Comparison of ENCODE assay signal across 8 mouse cellular contexts in genomic region chr11:78435776-78436349, GRCm38 (mm10). TPM values are rescaled to one million over a fixed set of nuclear protein-coding genes. Genes with fewer than 3 reads are reported as not detected.
DNase-seq lines count a peak whose midpoint lies in the region; ATAC-seq and TF ChIP-seq lines count a peak whose summit lies in the region.

No protein-coding gene starts in this region.

- H3K4me3 ChIP-seq in cerebellum, adult 2 months (replicated peaks; ENCODE audit: insufficient read depth, low read depth, low read length) = no peak overlapping the region
- no peak overlapping the region for H3K4me3 ChIP-seq in limb, embryonic 14.5 days (replicated peaks; ENCODE audit: low read length)
- H3K4me3 ChIP-seq in neural tube, embryonic 13.5 days = no peak overlapping the region

- no peak overlapping the region for H3K27ac ChIP-seq in cerebellum, adult 2 months (ENCODE audit: insufficient read depth, low read length)
- H3K27ac ChIP-seq in limb, embryonic 14.5 days (replicated peaks; ENCODE audit: low read depth, low read length) = no peak overlapping the region; the same call in 1 of the 2 replicates
- no peak overlapping the region for H3K27ac ChIP-seq in neural tube, embryonic 13.5 days (replicated peaks)

- peak overlapping the region; percentile 8; the same call in 1 of the 2 replicates for H3K4me2 ChIP-seq in limb, embryonic 14.5 days (replicated peaks; ENCODE audit: low read depth, low read length, severe bottlenecking)
- H3K4me2 ChIP-seq in neural tube, embryonic 13.5 days = peak overlapping the region; percentile 11; the same call in 1 of the 2 replicates

- no peak for DNase-seq in cerebellum, adult 2 months
- DNase-seq in cerebellum, adult 9-11 months = no peak
- DNase-seq in urinary bladder, postnatal 4 days (ENCODE audit: low spot score in 2 of 2) = peak; percentile 66 to 68
- no peak for DNase-seq in urinary bladder, postnatal 10 days (ENCODE audit: low spot score)
- DNase-seq in forelimb bud, embryonic 11.5 days (ENCODE audit: low read depth, low spot score) = peak; percentile 77
- peak; percentile 52 for DNase-seq in limb, embryonic 14.5 days (ENCODE audit: low spot score)

- peak; percentile 33; the same call in 1 of the 2 replicates for TF ChIP-seq CTCF in cerebellum, adult 2 months (IDR thresholded peaks at IDR 0.05; ENCODE audit: borderline replicate concordance, insufficient read depth, low read depth, low read length)

- TF ChIP-seq POLR2A in cerebellum, adult 2 months (IDR thresholded peaks at IDR 0.05; ENCODE audit: borderline replicate concordance, insufficient read depth, low read length) = no peak
- no peak for TF ChIP-seq POLR2A in limb, embryonic 14.5 days (IDR thresholded peaks at IDR 0.05; ENCODE audit: borderline replicate concordance, extremely low read depth, insufficient read depth, insufficient read length)

- WGBS in cerebellum, adult 2 months = 17% methylated on average over 19 of the region's 19 CpGs
- WGBS in limb, embryonic 14.5 days = 5% methylated on average over 19 of the region's 19 CpGs
- WGBS in neural tube, embryonic 13.5 days = 5% methylated on average over 19 of the region's 19 CpGs

- ATAC-seq in limb, embryonic 14.5 days (ENCODE audit: low FRiP score, low read depth) = peak; percentile 37; the same call in 1 of the 2 replicates
- no peak for ATAC-seq in neural tube, embryonic 13.5 days (ENCODE audit: low read depth)
- ATAC-seq in megakaryocyte-erythroid progenitor cell, adult 5-6 weeks (replicated peaks; ENCODE audit: low FRiP score, low TSS enrichment, poor library complexity, severe bottlenecking) = no peak

- no peaks in the 10 kb centered on the region for H3K27me3 ChIP-seq in cerebellum, adult 2 months (ENCODE audit: control insufficient read depth, insufficient read depth, low read length)
- H3K27me3 ChIP-seq in limb, embryonic 14.5 days (ENCODE audit: control insufficient read depth, insufficient read depth, low read length) = no peaks in the 10 kb centered on the region
- H3K27me3 ChIP-seq in neural tube, embryonic 13.5 days = no peaks in the 10 kb centered on the region

- H3K9ac ChIP-seq in limb, embryonic 14.5 days (ENCODE audit: low read depth, low read length, severe bottlenecking) = no peak overlapping the region
- no peak overlapping the region for H3K9ac ChIP-seq in neural tube, embryonic 13.5 days

- 0 out of 2 replicates have a peak, but pooled peaks cover 3% of the 10 kb centered on the region for H3K4me1 ChIP-seq in cerebellum, adult 2 months (ENCODE audit: control insufficient read depth, insufficient read depth, low read length)
- peaks cover 6% of the 10 kb centered on the region for H3K4me1 ChIP-seq in limb, embryonic 14.5 days (ENCODE audit: control insufficient read depth, insufficient read depth, low read length)
- H3K4me1 ChIP-seq in neural tube, embryonic 13.5 days (replicated peaks) = peaks cover 6% of the 10 kb centered on the region; the same call in 1 of the 2 replicates

- H3K36me3 ChIP-seq in limb, embryonic 14.5 days (ENCODE audit: control insufficient read depth, insufficient read depth, low read length) = no peaks in the 10 kb centered on the region
- H3K36me3 ChIP-seq in neural tube, embryonic 13.5 days = no peaks in the 10 kb centered on the region

- no peaks in the 10 kb centered on the region for H3K9me3 ChIP-seq in limb, embryonic 14.5 days (ENCODE audit: control insufficient read depth, low read length)
- H3K9me3 ChIP-seq in neural tube, embryonic 13.5 days = no peaks in the 10 kb centered on the region

RNA-seq across cellular contexts. Expression of gene Slc13a2, which starts 13.8 kb away (rescaled TPM):
- not detected in 2 replicates for polyA plus RNA-seq in cerebellum, adult 2 months (2012; rRNA removed)
- 0.03 TPM in 1 of 2 replicates, not detected in the other for polyA plus RNA-seq in limb, embryonic 14.5 days (2012; rRNA removed)
- 0.10 TPM in 1 of 2 replicates, not detected in the other for polyA plus RNA-seq in limb, embryonic 14.5 days (2014; fragmentation: Nextera tagmentation; extraction: Ambion mirVana)
- not detected in 2 replicates for polyA plus RNA-seq in neural tube, embryonic 13.5 days (2015; fragmentation: Nextera tagmentation; extraction: Ambion mirVana)
- not detected in 2 replicates for total RNA-seq in megakaryocyte-erythroid progenitor cell, adult 5-6 weeks (2014; fragmentation: Nextera tagmentation)
- not detected in 2 replicates for total RNA-seq in megakaryocyte-erythroid progenitor cell, adult 5-6 weeks (2017)

RNA-seq across cellular contexts. Expression of gene Slc46a1, which starts 29.6 kb away (rescaled TPM):
- 15.2 and 15.4 TPM in 2 replicates for polyA plus RNA-seq in cerebellum, adult 2 months (2012; rRNA removed)
- 14.8 and 20.9 TPM in 2 replicates for polyA plus RNA-seq in limb, embryonic 14.5 days (2012; rRNA removed)
- 19.9 and 20.3 TPM in 2 replicates for polyA plus RNA-seq in limb, embryonic 14.5 days (2014; fragmentation: Nextera tagmentation; extraction: Ambion mirVana)
- polyA plus RNA-seq in neural tube, embryonic 13.5 days (2015; fragmentation: Nextera tagmentation; extraction: Ambion mirVana) = 16.5 and 16.9 TPM in 2 replicates
- 2.6 and 3.6 TPM in 2 replicates for total RNA-seq in megakaryocyte-erythroid progenitor cell, adult 5-6 weeks (2014; fragmentation: Nextera tagmentation)
- total RNA-seq in megakaryocyte-erythroid progenitor cell, adult 5-6 weeks (2017) = 0.56 and 0.76 TPM in 2 replicates

RNA-seq across cellular contexts. Expression of gene Foxn1, which starts 49.5 kb away (rescaled TPM):
- polyA plus RNA-seq in cerebellum, adult 2 months (2012; rRNA removed) = not detected in 2 replicates
- polyA plus RNA-seq in limb, embryonic 14.5 days (2012; rRNA removed) = 0.96 and 1.1 TPM in 2 replicates
- 1.9 and 2.0 TPM in 2 replicates for polyA plus RNA-seq in limb, embryonic 14.5 days (2014; fragmentation: Nextera tagmentation; extraction: Ambion mirVana)
- not detected in 2 replicates for polyA plus RNA-seq in neural tube, embryonic 13.5 days (2015; fragmentation: Nextera tagmentation; extraction: Ambion mirVana)
- total RNA-seq in megakaryocyte-erythroid progenitor cell, adult 5-6 weeks (2014; fragmentation: Nextera tagmentation) = not detected in 2 replicates
- not detected in 2 replicates for total RNA-seq in megakaryocyte-erythroid progenitor cell, adult 5-6 weeks (2017)

Comparison
In these comparisons a context has a peak if more than half of its experiments do, and no peak if none do; other contexts are left out.
1. DNase-seq: peak in urinary bladder, postnatal 4 days (2 of 2), forelimb bud, embryonic 11.5 days (single experiment) and limb, embryonic 14.5 days (single experiment); none in cerebellum, adult 2 months (0 of 2), cerebellum, adult 9-11 months (single experiment) and urinary bladder, postnatal 10 days (single experiment).